Mouse (Mus musculus) cerebellum, adult 11 months (tissue): Measurements from ENCODE around the gene Tktl2.

ENCODE experiments used
- DNase-seq: peaks from one replicate; pipeline ENCODE4 v3.0.0; 2022

Gene Tktl2

GRCm38 (mm10) chr8:66511537-66511936 lies at the start of gene Tktl2:
Tktl2 (plus strand) TSS chr8:66511756.
- DNase-seq: no peak

- DNase-seq: no peak
Measured at GRCm38 (mm10) chr8:66469821-66470220, 41.7 kb upstream of the Tktl2 start.

GRCm38 (mm10) chr8:66476880-66477279 lies 34.7 kb upstream of the Tktl2 start:
- no peak for DNase-seq

- DNase-seq: peak; percentile 74
Measured at GRCm38 (mm10) chr8:66486084-66486763, 25.3 kb upstream of the Tktl2 start, which contains the start of gene Tma16. Tma16 (minus strand) TSS chr8:66486530.

- no peak for DNase-seq
Measured at GRCm38 (mm10) chr8:66488556-66488955, 23.0 kb upstream of the Tktl2 start.

- DNase-seq: no peak
Measured at GRCm38 (mm10) chr8:66490624-66491023, 20.9 kb upstream of the Tktl2 start.

GRCm38 (mm10) chr8:66494496-66494895 lies 17.1 kb upstream of the Tktl2 start:
- no peak for DNase-seq

- peak; percentile 35 for DNase-seq
Measured at GRCm38 (mm10) chr8:66495726-66496125, 15.8 kb upstream of the Tktl2 start.

- no peak for DNase-seq
Measured at GRCm38 (mm10) chr8:66496998-66497577, 14.5 kb upstream of the Tktl2 start.

GRCm38 (mm10) chr8:66503381-66503780 lies 8.2 kb upstream of the Tktl2 start:
- no peak for DNase-seq

GRCm38 (mm10) chr8:66519149-66519548 lies 7.6 kb downstream of the Tktl2 start:
- DNase-seq: no peak

- DNase-seq: no peak
Measured at GRCm38 (mm10) chr8:66520576-66520975, 9.0 kb downstream of the Tktl2 start.

GRCm38 (mm10) chr8:66550092-66550491 lies 38.5 kb downstream of the Tktl2 start:
- DNase-seq: no peak
